9 mouse cellular contexts compared by ENCODE assay signal in the genomic region with DNA sequence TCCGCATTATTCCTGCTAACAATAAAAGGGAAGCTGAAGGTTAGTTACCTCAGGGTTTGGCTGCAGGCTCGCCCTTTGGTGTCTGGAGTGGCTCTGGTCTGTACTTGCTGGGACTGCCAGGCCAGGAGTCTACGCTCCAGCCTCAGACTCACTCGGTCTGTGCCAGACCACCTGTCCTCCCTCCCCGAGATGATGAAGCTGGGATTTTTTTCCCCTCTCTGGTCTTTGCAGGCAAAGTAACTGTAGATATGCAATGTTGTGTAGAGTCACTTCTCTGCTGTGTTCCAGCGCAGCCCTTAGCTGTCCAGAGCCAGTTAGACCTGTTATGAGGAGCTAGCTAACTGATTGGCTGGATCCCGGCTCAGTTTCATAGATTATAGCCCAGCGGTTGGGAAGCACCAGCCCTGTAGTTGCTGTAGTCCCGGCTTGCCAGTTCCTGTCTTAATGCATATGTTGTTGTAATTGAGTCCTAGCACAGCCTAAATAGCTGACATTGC. TPM values are rescaled to one million over a fixed set of nuclear protein-coding genes. Genes with fewer than 3 reads are reported as not detected.
A peak's percentile ranks its signal among the peaks of the same experiment; 100 is the strongest.
DNase-seq lines count a peak whose midpoint lies in the region; ATAC-seq and TF ChIP-seq lines count a peak whose summit lies in the region.
"Had no signal": no experiment of that assay in that cellular context is flagged by ENCODE, and none has a peak within 500 bp of the region (broad histone marks: within the 10 kb centered on the region; RNA-seq: fewer than 3 reads in every experiment).

No protein-coding gene starts in this region.

- ATAC-seq in embryonic facial prominence, embryonic 13.5 days (ENCODE audit: insufficient number of reproducible peaks, insufficient read depth, low FRiP score, low TSS enrichment, low read depth), result peak; percentile 76
- ATAC-seq in kidney, postnatal 0 days (replicated peaks; ENCODE audit: low FRiP score, low read depth), result peak; percentile 49; the same call in 1 of the 2 replicates
- peak; percentile 71; the same call in 1 of the 2 replicates for ATAC-seq in neural tube, embryonic 14.5 days (ENCODE audit: low read depth)
- ATAC-seq in midbrain, embryonic 11.5 days (ENCODE audit: low FRiP score), result no peak

- no peak overlapping the region for H3K9ac ChIP-seq in embryonic facial prominence, embryonic 13.5 days
- no peak overlapping the region for H3K9ac ChIP-seq in kidney, postnatal 0 days (ENCODE audit: low read depth, low read length)
- H3K9ac ChIP-seq in neural tube, embryonic 14.5 days (replicated peaks; ENCODE audit: low read depth, low read length), result no peak overlapping the region
- H3K9ac ChIP-seq in midbrain, embryonic 11.5 days (ENCODE audit: low read length), result no peak overlapping the region

- peak overlapping the region; percentile 30 for H3K4me3 ChIP-seq in left cerebral cortex, adult 2 months
- no peak overlapping the region for H3K4me3 ChIP-seq in embryonic facial prominence, embryonic 13.5 days
- H3K4me3 ChIP-seq in kidney, postnatal 0 days (replicated peaks; ENCODE audit: low read depth, low read length), result no peak overlapping the region
- no peak overlapping the region for H3K4me3 ChIP-seq in neural tube, embryonic 14.5 days (ENCODE audit: low read depth, low read length)
- H3K4me3 ChIP-seq in midbrain, embryonic 11.5 days (ENCODE audit: low read depth, low read length), result no peak overlapping the region

- no peaks in the 10 kb centered on the region for H3K27me3 ChIP-seq in embryonic facial prominence, embryonic 13.5 days
- no peaks in the 10 kb centered on the region for H3K27me3 ChIP-seq in kidney, postnatal 0 days (ENCODE audit: insufficient read depth, low read length)
- no peaks in the 10 kb centered on the region for H3K27me3 ChIP-seq in neural tube, embryonic 14.5 days (ENCODE audit: control insufficient read depth, insufficient read depth, low read length)
- H3K27me3 ChIP-seq in midbrain, embryonic 11.5 days (ENCODE audit: control insufficient read depth, insufficient read depth, low read length), result no peaks in the 10 kb centered on the region

- intact Hi-C loops in left cerebral cortex, adult 2 months (cut with DNase I), result no loop called here
- intact Hi-C loops in left cerebral cortex, postnatal 10 days (cut with DNase I), result no loop called here

- no peaks in the 10 kb centered on the region for H3K9me3 ChIP-seq in embryonic facial prominence, embryonic 13.5 days
- H3K9me3 ChIP-seq in kidney, postnatal 0 days (replicated peaks; ENCODE audit: low read length), result no peaks in the 10 kb centered on the region
- H3K9me3 ChIP-seq in neural tube, embryonic 14.5 days (ENCODE audit: control insufficient read depth, low read length), result no peaks in the 10 kb centered on the region
- no peaks in the 10 kb centered on the region for H3K9me3 ChIP-seq in midbrain, embryonic 11.5 days (ENCODE audit: control insufficient read depth, low read length)

- 48% methylated on average over 9 of the region's 9 CpGs for WGBS in embryonic facial prominence, embryonic 13.5 days
- WGBS in kidney, postnatal 0 days, result 41% methylated on average over 9 of the region's 9 CpGs
- 53% methylated on average over 9 of the region's 9 CpGs for WGBS in neural tube, embryonic 14.5 days
- 82% methylated on average over 9 of the region's 9 CpGs for WGBS in midbrain, embryonic 11.5 days

- peak overlapping the region; percentile 63 for H3K27ac ChIP-seq in left cerebral cortex, adult 2 months
- H3K27ac ChIP-seq in embryonic facial prominence, embryonic 13.5 days, result no peak overlapping the region
- H3K27ac ChIP-seq in kidney, postnatal 0 days, result no peak overlapping the region; the same call in 1 of the 2 replicates
- no peak overlapping the region for H3K27ac ChIP-seq in neural tube, embryonic 14.5 days (ENCODE audit: low read depth, low read length)
- H3K27ac ChIP-seq in midbrain, embryonic 11.5 days (ENCODE audit: low read depth, low read length), result no peak overlapping the region

- peak overlapping the region; percentile 40 for H3K4me2 ChIP-seq in embryonic facial prominence, embryonic 13.5 days
- H3K4me2 ChIP-seq in kidney, postnatal 0 days (ENCODE audit: low read length), result peak overlapping the region; percentile 41; the same call in 1 of the 2 replicates
- peak overlapping the region; percentile 33 for H3K4me2 ChIP-seq in neural tube, embryonic 14.5 days (ENCODE audit: low read depth, low read length)
- no peak overlapping the region for H3K4me2 ChIP-seq in midbrain, embryonic 11.5 days

- no peak for TF ChIP-seq CTCF in left cerebral cortex, adult 2 months (IDR thresholded peaks at IDR 0.05)
- TF ChIP-seq CTCF in kidney, postnatal 0 days (IDR thresholded peaks at IDR 0.05; ENCODE audit: low read depth), result no peak

- DNase-seq in left cerebral cortex, adult 2 months (ENCODE audit: extremely low spot score in 1 of 2, low spot score in 2 of 2), result no peak
- no peak for DNase-seq in left cerebral cortex, adult 18-20 months (ENCODE audit: low spot score in 2 of 2)
- peak; percentile 39 for DNase-seq in kidney, postnatal 0 days (ENCODE audit: low spot score)
- DNase-seq in spleen, adult 12 weeks (ENCODE audit: low spot score), result no peak
- DNase-seq in midbrain, embryonic 11.5 days (ENCODE audit: low spot score, missing footprints), result no peak
- no peak for DNase-seq in left cerebral cortex, postnatal 10 days (ENCODE audit: extremely low spot score in 1 of 2, low spot score in 2 of 2)
- DNase-seq: thymus, postnatal 36 days had no signal

- H3K4me1 ChIP-seq in embryonic facial prominence, embryonic 13.5 days, result peaks cover 25% of the 10 kb centered on the region
- no peaks in the 10 kb centered on the region for H3K4me1 ChIP-seq in kidney, postnatal 0 days (replicated peaks; ENCODE audit: insufficient read depth, low read length)
- H3K4me1 ChIP-seq in neural tube, embryonic 14.5 days (ENCODE audit: control insufficient read depth, insufficient read depth, low read length), result no peaks in the 10 kb centered on the region
- no peaks in the 10 kb centered on the region for H3K4me1 ChIP-seq in midbrain, embryonic 11.5 days (ENCODE audit: control insufficient read depth, insufficient read depth, low read length)

- no peaks in the 10 kb centered on the region for H3K36me3 ChIP-seq in embryonic facial prominence, embryonic 13.5 days
- no peaks in the 10 kb centered on the region for H3K36me3 ChIP-seq in kidney, postnatal 0 days (ENCODE audit: insufficient read depth, low read length)
- H3K36me3 ChIP-seq in neural tube, embryonic 14.5 days (ENCODE audit: control insufficient read depth, insufficient read depth, low read length), result no peaks in the 10 kb centered on the region
- H3K36me3 ChIP-seq in midbrain, embryonic 11.5 days (ENCODE audit: control insufficient read depth, insufficient read depth, low read length), result no peaks in the 10 kb centered on the region

RNA-seq across cellular contexts. Expression of gene Pde4d, which starts 48.5 kb away (rescaled TPM):
- total RNA-seq in left cerebral cortex, adult 2 months (2021), result 100 to 1,000 TPM; 116 to 121 TPM
- total RNA-seq in left cerebral cortex, adult 18-20 months (2021), result 100 to 1,000 TPM; 107 to 109 TPM
- 21.5 and 22.9 TPM in 2 replicates for polyA plus RNA-seq in embryonic facial prominence, embryonic 13.5 days (2015; fragmentation: Nextera tagmentation; extraction: Ambion mirVana)
- 7.1 and 8.5 TPM in 2 replicates for polyA plus RNA-seq in kidney, postnatal 0 days (2015; fragmentation: Nextera tagmentation; extraction: Ambion mirVana)
- polyA plus RNA-seq in neural tube, embryonic 14.5 days (2014; fragmentation: Nextera tagmentation; extraction: Ambion mirVana), result 25.2 and 32.1 TPM in 2 replicates
- polyA plus RNA-seq in midbrain, embryonic 11.5 days (2014; fragmentation: Nextera tagmentation; extraction: Ambion mirVana), result 8.7 and 10.1 TPM in 2 replicates
- total RNA-seq in left cerebral cortex, postnatal 10 days (2021), result 100 to 1,000 TPM; 108 to 120 TPM
